Mouse (Mus musculus): ENCODE results near the gene Dglucy. TPM values are rescaled to one million over a fixed set of nuclear protein-coding genes. Genes with fewer than 3 reads are reported as not detected.

The Dglucy gene
- polyA plus RNA-seq, 1 experiment from 2014 or later: 1.9 TPM

- Histone ChIP-seq H3K9ac (no peak overlapping the region), H3K4me2 (replicated peaks) (no peak overlapping the region), H3K9me3 (no peaks in the 10 kb centered on the region), H3K4me1 (no peaks in the 10 kb centered on the region), H3K27ac (no peak overlapping the region), H3K36me3 (no peaks in the 10 kb centered on the region), H3K4me3 (no peak overlapping the region), H3K27me3 (no peaks in the 10 kb centered on the region)
- no peak for ATAC-seq (ENCODE audit: low FRiP score, low read depth)
- WGBS: 89% methylated on average over 6 of the region's 6 CpGs
Measured at GRCm38 (mm10) chr12:100769871-100770270, 9.0 kb upstream of the Dglucy start.

GRCm38 (mm10) chr12:100770765-100771164 is 8.1 kb upstream of the Dglucy start:
- Histone ChIP-seq H3K27ac (no peak overlapping the region), H3K36me3 (no peaks in the 10 kb centered on the region), H3K4me2 (replicated peaks) (no peak overlapping the region), H3K27me3 (no peaks in the 10 kb centered on the region), H3K4me1 (no peaks in the 10 kb centered on the region), H3K9me3 (no peaks in the 10 kb centered on the region), H3K4me3 (no peak overlapping the region), H3K9ac (no peak overlapping the region)
- no peak for ATAC-seq (ENCODE audit: low FRiP score, low read depth)
- 79% methylated on average over 3 of the region's 3 CpGs for WGBS

GRCm38 (mm10) chr12:100772230-100772984 is 6.5 kb upstream of the Dglucy start:
- Histone ChIP-seq H3K36me3 (no peaks in the 10 kb centered on the region), H3K9me3 (no peaks in the 10 kb centered on the region), H3K4me1 (no peaks in the 10 kb centered on the region), H3K27me3 (no peaks in the 10 kb centered on the region), H3K4me3 (no peak overlapping the region), H3K9ac (no peak overlapping the region), H3K4me2 (replicated peaks) (no peak overlapping the region), H3K27ac (no peak overlapping the region)
- no peak for ATAC-seq (ENCODE audit: low FRiP score, low read depth)
- 51% methylated on average over 7 of the region's 7 CpGs for WGBS

GRCm38 (mm10) chr12:100774756-100775155 is 4.1 kb upstream of the Dglucy start:
- Histone ChIP-seq H3K27ac (no peak overlapping the region), H3K9ac (no peak overlapping the region), H3K4me1 (peaks cover 17% of the 10 kb centered on the region), H3K9me3 (no peaks in the 10 kb centered on the region), H3K36me3 (no peaks in the 10 kb centered on the region), H3K4me3 (no peak overlapping the region), H3K4me2 (replicated peaks) (no peak overlapping the region), H3K27me3 (no peaks in the 10 kb centered on the region)
- 77% methylated on average over 7 of the region's 7 CpGs for WGBS
- no peak for ATAC-seq (ENCODE audit: low FRiP score, low read depth)

- Histone ChIP-seq H3K36me3 (no peaks in the 10 kb centered on the region), H3K4me1 (peaks cover 19% of the 10 kb centered on the region), H3K4me3 (no peak overlapping the region), H3K27me3 (no peaks in the 10 kb centered on the region), H3K27ac (no peak overlapping the region), H3K4me2 (replicated peaks) (no peak overlapping the region), H3K9ac (no peak overlapping the region), H3K9me3 (no peaks in the 10 kb centered on the region)
- no peak for ATAC-seq (ENCODE audit: low FRiP score, low read depth)
Measured at GRCm38 (mm10) chr12:100775291-100775690, 3.6 kb upstream of the Dglucy start.

- Histone ChIP-seq H3K4me3 (no peak overlapping the region), H3K4me2 (replicated peaks) (no peak overlapping the region), H3K27ac (no peak overlapping the region), H3K9ac (no peak overlapping the region), H3K36me3 (no peaks in the 10 kb centered on the region), H3K27me3 (no peaks in the 10 kb centered on the region), H3K9me3 (no peaks in the 10 kb centered on the region), H3K4me1 (peaks cover 19% of the 10 kb centered on the region)
- 76% methylated on average over 8 of the region's 8 CpGs for WGBS
- no peak for ATAC-seq (ENCODE audit: low FRiP score, low read depth)
Measured at GRCm38 (mm10) chr12:100775911-100776581, 2.8 kb upstream of the Dglucy start.

GRCm38 (mm10) chr12:100776991-100777390 is 1.9 kb upstream of the Dglucy start:
- Histone ChIP-seq H3K36me3 (no peaks in the 10 kb centered on the region), H3K4me3 (no peak overlapping the region), H3K9ac (no peak overlapping the region), H3K4me1 (peaks cover 19% of the 10 kb centered on the region), H3K27ac (no peak overlapping the region), H3K27me3 (no peaks in the 10 kb centered on the region), H3K4me2 (replicated peaks) (no peak overlapping the region), H3K9me3 (no peaks in the 10 kb centered on the region)
- ATAC-seq (ENCODE audit: low FRiP score, low read depth): no peak
- 86% methylated on average over 6 of the region's 6 CpGs for WGBS

- no peak overlapping the region for H3K4me3 ChIP-seq
- H3K27ac ChIP-seq: peak overlapping the region; percentile 85; the same call in 1 of the 2 replicates
- no peaks in the 10 kb centered on the region for H3K36me3 ChIP-seq
- peak overlapping the region; percentile 57 for H3K4me2 ChIP-seq (replicated peaks)
- no peaks in the 10 kb centered on the region for H3K27me3 ChIP-seq
- ATAC-seq (ENCODE audit: low FRiP score, low read depth): no peak
- 75% methylated on average over 10 of the region's 10 CpGs for WGBS
- H3K9me3 ChIP-seq: no peaks in the 10 kb centered on the region
- peaks cover 19% of the 10 kb centered on the region for H3K4me1 ChIP-seq
- H3K9ac ChIP-seq: peak overlapping the region; percentile 53; the same call in 1 of the 2 replicates
Measured at GRCm38 (mm10) chr12:100778276-100778933, 452 bp upstream of the Dglucy start.

GRCm38 (mm10) chr12:100780416-100780815 is 1.6 kb downstream of the Dglucy start:
- Histone ChIP-seq H3K27ac (no peak overlapping the region), H3K9ac (no peak overlapping the region), H3K4me1 (peaks cover 19% of the 10 kb centered on the region), H3K4me2 (replicated peaks) (no peak overlapping the region), H3K27me3 (no peaks in the 10 kb centered on the region), H3K4me3 (no peak overlapping the region), H3K36me3 (no peaks in the 10 kb centered on the region), H3K9me3 (no peaks in the 10 kb centered on the region)
- 87% methylated on average over 10 of the region's 10 CpGs for WGBS
- ATAC-seq (ENCODE audit: low FRiP score, low read depth): no peak

GRCm38 (mm10) chr12:100781428-100782120 is 2.7 kb downstream of the Dglucy start:
- H3K27ac ChIP-seq: no peak overlapping the region
- H3K4me2 ChIP-seq (replicated peaks): no peak overlapping the region
- H3K9ac ChIP-seq: no peak overlapping the region
- 83% methylated on average over 13 of the region's 13 CpGs for WGBS
- no peaks in the 10 kb centered on the region for H3K27me3 ChIP-seq
- no peaks in the 10 kb centered on the region for H3K9me3 ChIP-seq
- no peak for ATAC-seq (ENCODE audit: low FRiP score, low read depth)
- H3K4me1 ChIP-seq: peaks cover 19% of the 10 kb centered on the region
- H3K4me3 ChIP-seq: no peak overlapping the region
- H3K36me3 ChIP-seq: no peaks in the 10 kb centered on the region

- H3K36me3 ChIP-seq: no peaks in the 10 kb centered on the region
- no peaks in the 10 kb centered on the region for H3K9me3 ChIP-seq
- no peak overlapping the region for H3K9ac ChIP-seq
- WGBS: 83% methylated on average over 2 of the region's 2 CpGs
- H3K4me2 ChIP-seq (replicated peaks): no peak overlapping the region
- ATAC-seq (ENCODE audit: low FRiP score, low read depth): no peak
- no peak overlapping the region for H3K4me3 ChIP-seq
- peaks cover 8% of the 10 kb centered on the region for H3K4me1 ChIP-seq
- H3K27ac ChIP-seq: no peak overlapping the region
- no peaks in the 10 kb centered on the region for H3K27me3 ChIP-seq
Measured at GRCm38 (mm10) chr12:100784152-100784551, 5.3 kb downstream of the Dglucy start.

- H3K36me3 ChIP-seq: no peaks in the 10 kb centered on the region
- WGBS: 27% methylated on average over 7 of the region's 7 CpGs
- no peak overlapping the region for H3K4me3 ChIP-seq
- no peak overlapping the region for H3K4me2 ChIP-seq (replicated peaks)
- H3K27me3 ChIP-seq: no peaks in the 10 kb centered on the region
- H3K9me3 ChIP-seq: no peaks in the 10 kb centered on the region
- H3K27ac ChIP-seq: no peak overlapping the region
- H3K9ac ChIP-seq: no peak overlapping the region
- no peak for ATAC-seq (ENCODE audit: low FRiP score, low read depth)
- no peaks in the 10 kb centered on the region for H3K4me1 ChIP-seq
Measured at GRCm38 (mm10) chr12:100785344-100785743, 6.5 kb downstream of the Dglucy start.

Measured in limb, embryonic 13.5 days (tissue).